Mouse (Mus musculus) CD8-positive naive resting alpha-beta T cell, adult 2 months (primary cell): ENCODE measurements around the gene Ankrd34a.

Experiments
- DNase-seq, 2 experiments: peaks; one replicate each; pipeline ENCODE4 v3.0.0; 2022; ENCODE audit warnings: low read depth in 2 of 2, low spot score in 2 of 2

Ankrd34a gene

GRCm38 (mm10) chr3:96596228-96596707, at the start of gene Ankrd34a:
Ankrd34a (plus strand) TSS chr3:96596636.
- no peak for DNase-seq

- DNase-seq: no peak
Observed at GRCm38 (mm10) chr3:96546880-96547279, 49.6 kb upstream of the Ankrd34a start.

GRCm38 (mm10) chr3:96547389-96547960, 49.0 kb upstream of the Ankrd34a start:
- DNase-seq: peak; percentile 78 to 84

DNA sequence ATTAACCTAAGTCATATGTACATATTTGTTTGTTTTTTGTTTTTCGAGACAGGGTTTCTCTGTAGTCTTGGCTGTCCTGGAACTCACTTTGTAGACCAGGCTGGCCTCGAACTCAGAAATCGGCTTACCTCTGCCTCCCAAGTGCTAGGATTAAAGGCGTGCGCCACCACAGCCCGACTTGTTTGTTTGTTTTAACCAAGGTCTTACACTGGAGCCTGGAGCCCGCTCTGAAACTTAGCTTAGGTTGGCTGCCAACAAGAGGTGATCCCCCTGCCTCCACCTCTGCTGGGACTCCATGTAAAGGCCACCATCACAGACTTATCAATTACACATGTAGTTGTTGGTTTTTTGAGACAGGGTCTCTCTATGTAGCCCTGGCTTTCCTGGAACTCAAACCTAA, 47.6 kb upstream of the Ankrd34a start:
- no peak for DNase-seq

- DNase-seq: no peak
Observed at GRCm38 (mm10) chr3:96549346-96549745, 47.1 kb upstream of the Ankrd34a start.

GRCm38 (mm10) chr3:96551203-96551602, 45.2 kb upstream of the Ankrd34a start:
- peak; percentile 53 to 69 for DNase-seq

GRCm38 (mm10) chr3:96551890-96552289, 44.5 kb upstream of the Ankrd34a start:
- no peak for DNase-seq

DNA sequence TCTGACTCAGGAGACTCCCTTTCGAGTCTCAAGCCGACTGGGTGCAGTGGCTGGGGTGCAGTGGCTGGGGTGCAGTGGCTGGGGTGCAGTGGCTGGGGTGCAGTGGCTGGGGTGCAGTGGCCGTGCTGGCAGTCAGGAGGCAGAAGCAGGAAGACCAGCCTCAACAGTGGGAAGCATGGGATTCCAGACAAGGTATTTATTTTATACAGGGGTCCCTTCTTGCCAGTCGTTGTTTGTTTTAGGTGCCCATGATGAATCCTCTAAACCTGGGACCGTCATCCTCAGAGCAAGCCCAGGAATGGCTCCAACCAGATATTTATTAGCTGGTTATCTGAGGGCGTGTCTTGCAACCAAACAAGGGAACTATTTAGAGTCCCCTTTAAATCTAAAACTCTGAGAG, 42.8 kb upstream of the Ankrd34a start:
- no peak for DNase-seq

- no peak for DNase-seq
Observed at GRCm38 (mm10) chr3:96554251-96554650, 42.2 kb upstream of the Ankrd34a start.

- DNase-seq: no peak
Observed at GRCm38 (mm10) chr3:96555041-96555596, 41.3 kb upstream of the Ankrd34a start.

DNA sequence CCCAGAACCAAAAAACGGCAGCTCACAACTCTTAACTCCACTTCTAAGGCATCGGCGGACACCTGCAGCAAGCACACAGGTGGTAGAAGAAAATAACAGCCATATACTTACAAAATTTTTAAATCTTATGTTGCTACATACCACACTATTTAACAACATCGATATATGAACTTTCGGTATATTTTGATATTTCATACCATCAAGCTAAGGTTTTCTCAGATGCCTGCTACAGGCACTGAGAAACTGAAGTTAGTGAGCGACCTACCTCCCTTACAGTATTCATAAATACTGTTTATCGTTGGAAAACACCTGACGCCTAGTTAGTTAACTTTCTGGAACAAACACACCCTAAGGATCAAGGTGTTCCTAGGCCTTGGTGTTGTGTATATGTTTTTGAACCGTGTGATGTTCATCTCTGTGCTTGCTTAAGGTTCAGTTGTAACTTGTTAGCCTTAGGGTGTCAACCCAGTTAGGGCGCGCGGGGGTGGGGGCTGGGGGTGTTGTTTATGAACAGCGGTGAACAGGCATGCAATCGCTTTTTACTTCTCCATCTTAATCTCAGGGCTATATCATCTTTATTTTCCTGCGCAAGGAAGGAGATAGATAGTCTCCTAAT, 40.3 kb upstream of the Ankrd34a start:
- no peak for DNase-seq

GRCm38 (mm10) chr3:96556651-96557635, 39.5 kb upstream of the Ankrd34a start:
- peak; percentile 50 to 64 for DNase-seq

- DNase-seq: peak; percentile 99
Observed at GRCm38 (mm10) chr3:96557694-96558093, 38.7 kb upstream of the Ankrd34a start, which contains the start of gene Txnip. Txnip (plus strand) TSS chr3:96557957.

- DNase-seq: no peak
Observed at GRCm38 (mm10) chr3:96558159-96558558, 38.3 kb upstream of the Ankrd34a start.

- no peak for DNase-seq
Observed at GRCm38 (mm10) chr3:96558668-96559196, 37.7 kb upstream of the Ankrd34a start.

DNA sequence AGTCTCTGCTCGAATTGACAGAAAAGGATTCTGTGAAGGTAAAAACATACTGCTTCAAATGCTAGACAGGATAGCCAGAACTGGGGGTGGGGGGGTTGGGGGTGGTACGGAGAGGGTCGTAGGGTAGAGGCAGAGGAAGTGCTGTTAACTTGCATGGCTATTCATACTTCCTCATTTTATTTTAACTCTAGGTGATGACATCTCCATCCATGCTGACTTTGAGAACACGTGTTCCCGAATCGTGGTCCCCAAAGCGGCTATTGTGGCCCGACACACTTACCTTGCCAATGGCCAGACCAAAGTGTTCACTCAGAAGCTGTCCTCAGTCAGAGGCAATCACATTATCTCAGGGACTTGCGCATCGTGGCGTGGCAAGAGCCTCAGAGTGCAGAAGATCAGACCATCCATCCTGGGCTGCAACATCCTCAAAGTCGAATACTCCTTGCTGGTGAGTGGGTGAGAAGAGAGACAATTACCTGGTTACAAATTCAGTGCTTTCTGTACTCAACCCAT, 37.0 kb upstream of the Ankrd34a start:
- DNase-seq: no peak

GRCm38 (mm10) chr3:96559911-96560850, 36.3 kb upstream of the Ankrd34a start:
- no peak for DNase-seq

GRCm38 (mm10) chr3:96560881-96561668, 35.4 kb upstream of the Ankrd34a start:
- DNase-seq: no peak
